14 mouse cellular contexts compared by ENCODE assay signal in genomic region chr7:79269411-79269810, GRCm38 (mm10). TPM values are rescaled to one million over a fixed set of nuclear protein-coding genes. Genes with fewer than 3 reads are reported as not detected.
A peak's percentile ranks its signal among the peaks of the same experiment; 100 is the strongest.
DNase-seq lines count a peak whose midpoint lies in the region; ATAC-seq lines count a peak whose summit lies in the region.
"Had no signal": no experiment of that assay in that cellular context is flagged by ENCODE, and none has a peak within 500 bp of the region (broad histone marks: within the 10 kb centered on the region; RNA-seq: fewer than 3 reads in every experiment).

No protein-coding gene starts in this region.

- H3K4me1 ChIP-seq in erythroblast, embryonic 14.5 days (ENCODE audit: control insufficient read depth) = peaks cover 76% of the 10 kb centered on the region
- peaks cover 69% of the 10 kb centered on the region for H3K4me1 ChIP-seq in liver, embryonic 13.5 days (replicated peaks)

- peak overlapping the region; percentile 69 for H3K9ac ChIP-seq in liver, embryonic 13.5 days
- H3K9ac ChIP-seq: kidney, embryonic 15.5 days; lung, embryonic 14.5 days; neural tube, embryonic 15.5 days had no signal

- no peaks in the 10 kb centered on the region for H3K9me3 ChIP-seq in erythroblast, embryonic 14.5 days (ENCODE audit: control insufficient read depth, low read length)
- H3K9me3 ChIP-seq in liver, embryonic 13.5 days (replicated peaks) = no peaks in the 10 kb centered on the region
- H3K9me3 ChIP-seq: kidney, embryonic 15.5 days; neural tube, embryonic 15.5 days had no signal

- WGBS in liver, embryonic 13.5 days (ENCODE audit: insufficient replicate concordance) = 14% methylated on average over 8 of the region's 8 CpGs

- intact Hi-C loops in left cerebral cortex, postnatal 36 days (cut with DNase I) = no loop called here

- no peak for ATAC-seq in erythroblast, adult 5-6 weeks (replicated peaks; ENCODE audit: low FRiP score, poor library complexity, severe bottlenecking)
- peak; percentile 37 for ATAC-seq in liver, embryonic 13.5 days (ENCODE audit: low read depth)
- no peak for ATAC-seq in frontal cortex, adult (ENCODE audit: low TSS enrichment)
- ATAC-seq: activated CD4-positive, CD25-positive, alpha-beta regulatory T cell, adult 4 months had no signal

- peak; percentile 47 for DNase-seq in 3T3-L1 (ENCODE audit: low read depth, low spot score)
- DNase-seq in c-Kit-negative CD71-positive TER-119-positive erythroid progenitor cells, embryonic 14.5 days (ENCODE audit: low read depth, low spot score) = peak; percentile 59
- peak; percentile 74 for DNase-seq in liver, embryonic 13.5 days
- no peak for DNase-seq in left cerebral cortex, postnatal 36 days (ENCODE audit: low spot score in 2 of 2)
- no peak for DNase-seq in ovary, postnatal 36 days (ENCODE audit: low spot score)
- DNase-seq: heart, postnatal 14 days; lung, embryonic 14.5 days had no signal

- no peaks in the 10 kb centered on the region for H3K27me3 ChIP-seq in erythroblast, embryonic 14.5 days (ENCODE audit: control insufficient read depth)
- no peaks in the 10 kb centered on the region for H3K27me3 ChIP-seq in liver, embryonic 13.5 days
- H3K27me3 ChIP-seq: kidney, embryonic 15.5 days; neural tube, embryonic 15.5 days had no signal

- H3K36me3 ChIP-seq in erythroblast, embryonic 14.5 days (ENCODE audit: control insufficient read depth) = peaks cover 3% of the 10 kb centered on the region
- H3K36me3 ChIP-seq in liver, embryonic 13.5 days = no peaks in the 10 kb centered on the region
- H3K36me3 ChIP-seq: kidney, embryonic 15.5 days; neural tube, embryonic 15.5 days had no signal

- peak overlapping the region; percentile 94 for H3K27ac ChIP-seq in liver, embryonic 13.5 days
- H3K27ac ChIP-seq: layer of hippocampus, adult 2 months; neural tube, embryonic 15.5 days had no signal

- peak overlapping the region; percentile 75 for H3K4me2 ChIP-seq in liver, embryonic 13.5 days
- H3K4me2 ChIP-seq: kidney, embryonic 15.5 days; lung, embryonic 14.5 days; neural tube, embryonic 15.5 days had no signal

- peak overlapping the region; percentile 46 for H3K4me3 ChIP-seq in erythroblast, embryonic 14.5 days (replicated peaks)
- H3K4me3 ChIP-seq in liver, embryonic 13.5 days (replicated peaks) = peak overlapping the region; percentile 29
- H3K4me3 ChIP-seq: kidney, embryonic 15.5 days; layer of hippocampus, adult 2 months; neural tube, embryonic 15.5 days had no signal

RNA-seq across cellular contexts. Expression of gene Abhd2, which starts 3.6 kb away (rescaled TPM):
- polyA plus RNA-seq in erythroblast, embryonic 14.5 days (2012) = 1.0 and 1.6 TPM in 2 replicates
- 19.0 and 19.6 TPM in 2 replicates for total RNA-seq in erythroblast, adult 5-6 weeks (2015; ENCODE audit: low replicate concordance)
- total RNA-seq in erythroblast, adult 5-6 weeks (2017; ENCODE audit: low replicate concordance) = 12.1 and 14.9 TPM in 2 replicates
- 8.2 and 11.9 TPM in 2 replicates for polyA plus RNA-seq in liver, embryonic 13.5 days (2015; fragmentation: Nextera tagmentation; extraction: Ambion mirVana)
- 100 to 1,000 TPM; 107 to 115 TPM for total RNA-seq in left cerebral cortex, postnatal 36 days (2021)

Comparison
In these comparisons a context has a peak if more than half of its experiments do, and no peak if none do; other contexts are left out.
1. DNase-seq: peak in 3T3-L1 (single experiment), c-Kit-negative CD71-positive TER-119-positive erythroid progenitor cells, embryonic 14.5 days (single experiment) and liver, embryonic 13.5 days (single experiment); none in left cerebral cortex, postnatal 36 days (0 of 2) and ovary, postnatal 36 days (single experiment).
2. RNA of gene Abhd2, which starts 3.6 kb away (total RNA-seq): 107 to 115 TPM in left cerebral cortex, postnatal 36 days; 12.1 to 19.6 TPM in erythroblast, adult 5-6 weeks; every median in the first group is over 4 times any median in the second.